ENCODE assay signal across 26 mouse cellular contexts in genomic region chr3:96335163-96335550, GRCm38 (mm10). TPM values are rescaled to one million over a fixed set of nuclear protein-coding genes. Genes with fewer than 3 reads are reported as not detected.
DNase-seq lines count a peak whose midpoint lies in the region; ATAC-seq lines count a peak whose summit lies in the region.
"Had no signal": no experiment of that assay in that cellular context is flagged by ENCODE, and none has a peak within 500 bp of the region (broad histone marks: within the 10 kb centered on the region; RNA-seq: fewer than 3 reads in every experiment).

No protein-coding gene starts in this region.

- no peaks in the 10 kb centered on the region for H3K36me3 ChIP-seq in forebrain, embryonic 10.5 days (replicated peaks)
- H3K36me3 ChIP-seq in forebrain, embryonic 14.5 days (ENCODE audit: control insufficient read depth, insufficient read depth, low read length), result no peaks in the 10 kb centered on the region
- no peaks in the 10 kb centered on the region for H3K36me3 ChIP-seq in hindbrain, embryonic 14.5 days (replicated peaks; ENCODE audit: control insufficient read depth, insufficient read depth)
- H3K36me3 ChIP-seq in hindbrain, embryonic 16.5 days (ENCODE audit: control insufficient read depth, insufficient read depth, low read length), result no peaks in the 10 kb centered on the region
- H3K36me3 ChIP-seq in midbrain, embryonic 11.5 days (ENCODE audit: control insufficient read depth, insufficient read depth, low read length), result no peaks in the 10 kb centered on the region
- H3K36me3 ChIP-seq in midbrain, embryonic 14.5 days (ENCODE audit: control insufficient read depth, insufficient read depth, low read length), result no peaks in the 10 kb centered on the region
- H3K36me3 ChIP-seq: G1E; kidney, embryonic 15.5 days; liver, embryonic 13.5 days; midbrain, embryonic 12.5 days had no signal

- ATAC-seq in forebrain, embryonic 14.5 days, result no peak
- ATAC-seq in hindbrain, embryonic 14.5 days (ENCODE audit: low FRiP score), result no peak
- ATAC-seq in hindbrain, embryonic 16.5 days, result no peak
- ATAC-seq in midbrain, embryonic 11.5 days (ENCODE audit: low FRiP score), result no peak
- no peak for ATAC-seq in midbrain, embryonic 14.5 days (ENCODE audit: low FRiP score, low TSS enrichment)
- ATAC-seq: forebrain, embryonic 16.5 days; Patski had no signal

- H3K9me3 ChIP-seq in forebrain, embryonic 10.5 days, result no peaks in the 10 kb centered on the region
- H3K9me3 ChIP-seq in forebrain, embryonic 14.5 days (replicated peaks; ENCODE audit: control insufficient read depth, low read length), result no peaks in the 10 kb centered on the region
- no peaks in the 10 kb centered on the region; the same call in 1 of the 2 replicates for H3K9me3 ChIP-seq in hindbrain, embryonic 14.5 days (ENCODE audit: control insufficient read depth, low read length)
- peaks cover 2% of the 10 kb centered on the region; the same call in 1 of the 2 replicates for H3K9me3 ChIP-seq in hindbrain, embryonic 16.5 days (ENCODE audit: control insufficient read depth, low read length)
- H3K9me3 ChIP-seq in midbrain, embryonic 11.5 days (ENCODE audit: control insufficient read depth, low read length), result no peaks in the 10 kb centered on the region
- no peaks in the 10 kb centered on the region for H3K9me3 ChIP-seq in midbrain, embryonic 14.5 days (ENCODE audit: control insufficient read depth, low read length)
- H3K9me3 ChIP-seq: G1E; kidney, embryonic 15.5 days; liver, embryonic 13.5 days; midbrain, embryonic 12.5 days had no signal

- 54% methylated on average over 6 of the region's 6 CpGs for WGBS in forebrain, embryonic 10.5 days
- 49% methylated on average over 6 of the region's 6 CpGs for WGBS in forebrain, embryonic 14.5 days
- 59% methylated on average over 6 of the region's 6 CpGs for WGBS in hindbrain, embryonic 14.5 days
- WGBS in hindbrain, embryonic 16.5 days, result 59% methylated on average over 6 of the region's 6 CpGs
- WGBS in midbrain, embryonic 11.5 days, result 56% methylated on average over 6 of the region's 6 CpGs
- 55% methylated on average over 6 of the region's 6 CpGs for WGBS in midbrain, embryonic 14.5 days

- peak; percentile 8 for DNase-seq in forebrain, embryonic 10.5 days (ENCODE audit: extremely low spot score, low spot score)
- DNase-seq in forebrain, embryonic 14.5 days (ENCODE audit: low spot score), result no peak
- DNase-seq in hindbrain, embryonic 14.5 days (ENCODE audit: low spot score), result peak; percentile 33
- DNase-seq in midbrain, embryonic 11.5 days (ENCODE audit: low spot score, missing footprints), result peak; percentile 88
- DNase-seq in midbrain, embryonic 14.5 days, result no peak
- peak; percentile 10 for DNase-seq in retina, postnatal 1 day
- no peak for DNase-seq in spleen, postnatal 10 days (ENCODE audit: low spot score in 2 of 2)
- DNase-seq: adrenal gland, postnatal 10 days; cerebellum, adult 11 months; cerebellum, adult 9-10 months; cerebellum, postnatal 36 days; gastrocnemius, postnatal 14 days; kidney, postnatal 25 days; lung, adult 2 months; right cerebral cortex, adult 18-20 months; spleen, adult 18-20 months; thymus, adult 2 months had no signal

- peaks cover 35% of the 10 kb centered on the region for H3K4me1 ChIP-seq in forebrain, embryonic 10.5 days
- no peaks in the 10 kb centered on the region for H3K4me1 ChIP-seq in forebrain, embryonic 14.5 days (ENCODE audit: control insufficient read depth, insufficient read depth, low read length)
- no peaks in the 10 kb centered on the region for H3K4me1 ChIP-seq in hindbrain, embryonic 14.5 days (replicated peaks; ENCODE audit: control insufficient read depth, insufficient read depth, low read length)
- no peaks in the 10 kb centered on the region for H3K4me1 ChIP-seq in hindbrain, embryonic 16.5 days (ENCODE audit: control insufficient read depth, insufficient read depth, low read depth, low read length)
- H3K4me1 ChIP-seq in midbrain, embryonic 11.5 days (ENCODE audit: control insufficient read depth, insufficient read depth, low read length), result peaks cover 6% of the 10 kb centered on the region
- H3K4me1 ChIP-seq in midbrain, embryonic 14.5 days (ENCODE audit: control insufficient read depth, insufficient read depth, low read length), result no peaks in the 10 kb centered on the region

- H3K27ac ChIP-seq in forebrain, embryonic 10.5 days, result no peak overlapping the region
- H3K27ac ChIP-seq in forebrain, embryonic 14.5 days (ENCODE audit: low read depth, low read length), result no peak overlapping the region
- no peak overlapping the region for H3K27ac ChIP-seq in hindbrain, embryonic 14.5 days
- H3K27ac ChIP-seq in hindbrain, embryonic 16.5 days (ENCODE audit: low read depth, low read length), result no peak overlapping the region
- no peak overlapping the region for H3K27ac ChIP-seq in midbrain, embryonic 11.5 days (ENCODE audit: low read depth, low read length)
- H3K27ac ChIP-seq in midbrain, embryonic 14.5 days (replicated peaks; ENCODE audit: low read depth, low read length), result no peak overlapping the region
- H3K27ac ChIP-seq: kidney, embryonic 15.5 days; left cerebral cortex, adult 2 months; liver, embryonic 13.5 days; midbrain, embryonic 12.5 days; stomach, postnatal 0 days had no signal

- no peak overlapping the region for H3K4me3 ChIP-seq in forebrain, embryonic 10.5 days
- no peak overlapping the region for H3K4me3 ChIP-seq in forebrain, embryonic 14.5 days (ENCODE audit: low read depth, low read length)
- no peak overlapping the region for H3K4me3 ChIP-seq in hindbrain, embryonic 14.5 days (replicated peaks; ENCODE audit: low read length)
- H3K4me3 ChIP-seq in hindbrain, embryonic 16.5 days (ENCODE audit: low read length), result no peak overlapping the region
- H3K4me3 ChIP-seq in midbrain, embryonic 11.5 days (ENCODE audit: low read depth, low read length), result no peak overlapping the region
- H3K4me3 ChIP-seq in midbrain, embryonic 14.5 days (replicated peaks; ENCODE audit: low read depth, low read length), result no peak overlapping the region
- H3K4me3 ChIP-seq: kidney, embryonic 15.5 days; left cerebral cortex, adult 2 months; midbrain, embryonic 12.5 days had no signal

- no peak overlapping the region for H3K4me2 ChIP-seq in forebrain, embryonic 14.5 days (ENCODE audit: low read length)
- H3K4me2 ChIP-seq in hindbrain, embryonic 14.5 days (replicated peaks), result no peak overlapping the region
- H3K4me2 ChIP-seq in hindbrain, embryonic 16.5 days (ENCODE audit: low read length), result no peak overlapping the region
- H3K4me2 ChIP-seq in midbrain, embryonic 11.5 days, result no peak overlapping the region
- H3K4me2 ChIP-seq in midbrain, embryonic 14.5 days (ENCODE audit: low read length), result no peak overlapping the region
- H3K4me2 ChIP-seq: midbrain, embryonic 12.5 days had no signal

- H3K27me3 ChIP-seq in forebrain, embryonic 10.5 days (ENCODE audit: poor library complexity, severe bottlenecking), result peaks cover 98% of the 10 kb centered on the region
- H3K27me3 ChIP-seq in forebrain, embryonic 14.5 days (replicated peaks; ENCODE audit: control insufficient read depth, insufficient read depth, low read length), result peaks cover 81% of the 10 kb centered on the region
- H3K27me3 ChIP-seq in hindbrain, embryonic 14.5 days (ENCODE audit: control insufficient read depth, insufficient read depth, low read length), result peaks cover 95% of the 10 kb centered on the region
- H3K27me3 ChIP-seq in hindbrain, embryonic 16.5 days (replicated peaks; ENCODE audit: control insufficient read depth, insufficient read depth, low read length), result peaks cover 84% of the 10 kb centered on the region
- peaks cover 82% of the 10 kb centered on the region for H3K27me3 ChIP-seq in midbrain, embryonic 11.5 days (ENCODE audit: control insufficient read depth, insufficient read depth, low read length)
- H3K27me3 ChIP-seq in midbrain, embryonic 14.5 days (ENCODE audit: control insufficient read depth, insufficient read depth, low read length), result peaks cover 87% of the 10 kb centered on the region

- no peak overlapping the region for H3K9ac ChIP-seq in forebrain, embryonic 14.5 days (ENCODE audit: low read length)
- no peak overlapping the region for H3K9ac ChIP-seq in hindbrain, embryonic 14.5 days
- no peak overlapping the region for H3K9ac ChIP-seq in hindbrain, embryonic 16.5 days (ENCODE audit: low read depth, low read length)
- no peak overlapping the region for H3K9ac ChIP-seq in midbrain, embryonic 11.5 days (ENCODE audit: low read length)
- H3K9ac ChIP-seq in midbrain, embryonic 14.5 days (replicated peaks; ENCODE audit: low read length), result no peak overlapping the region
- H3K9ac ChIP-seq: kidney, embryonic 15.5 days; liver, embryonic 13.5 days; midbrain, embryonic 12.5 days had no signal

RNA-seq across cellular contexts. Expression of gene Fcgr1, which starts 41.4 kb away (rescaled TPM):
- 0.84 and 1.3 TPM in 2 replicates for polyA plus RNA-seq in forebrain, embryonic 10.5 days (2016; fragmentation: Nextera tagmentation; extraction: Ambion mirVana)
- polyA plus RNA-seq in forebrain, embryonic 14.5 days (2014; fragmentation: Nextera tagmentation; extraction: Ambion mirVana), result 1.5 and 1.6 TPM in 2 replicates
- 1.8 and 3.1 TPM in 2 replicates for polyA plus RNA-seq in hindbrain, embryonic 14.5 days (2014; fragmentation: Nextera tagmentation; extraction: Ambion mirVana)
- polyA plus RNA-seq in hindbrain, embryonic 16.5 days (2015; fragmentation: Nextera tagmentation; extraction: Ambion mirVana), result 1.7 and 2.3 TPM in 2 replicates
- 1.7 and 2.1 TPM in 2 replicates for polyA plus RNA-seq in midbrain, embryonic 11.5 days (2014; fragmentation: Nextera tagmentation; extraction: Ambion mirVana)
- 0.27 and 4.8 TPM in 2 replicates for polyA plus RNA-seq in midbrain, embryonic 14.5 days (2014; fragmentation: Nextera tagmentation; extraction: Ambion mirVana)
- polyA plus RNA-seq: G1E had no signal

Comparison
In these comparisons a context has a peak if more than half of its experiments do, and no peak if none do; other contexts are left out.
1. DNase-seq: peak in forebrain, embryonic 10.5 days (single experiment), hindbrain, embryonic 14.5 days (single experiment), midbrain, embryonic 11.5 days (single experiment) and retina, postnatal 1 day (single experiment); none in forebrain, embryonic 14.5 days (single experiment), midbrain, embryonic 14.5 days (single experiment) and spleen, postnatal 10 days (0 of 2).